Mouse (Mus musculus) retina, postnatal 1 day (tissue): ENCODE data around the gene Trpm4.

ENCODE experiments used
- DNase-seq: peaks from one replicate; pipeline ENCODE4 v3.0.0-alpha.2; 2012

The Trpm4 gene

DNA sequence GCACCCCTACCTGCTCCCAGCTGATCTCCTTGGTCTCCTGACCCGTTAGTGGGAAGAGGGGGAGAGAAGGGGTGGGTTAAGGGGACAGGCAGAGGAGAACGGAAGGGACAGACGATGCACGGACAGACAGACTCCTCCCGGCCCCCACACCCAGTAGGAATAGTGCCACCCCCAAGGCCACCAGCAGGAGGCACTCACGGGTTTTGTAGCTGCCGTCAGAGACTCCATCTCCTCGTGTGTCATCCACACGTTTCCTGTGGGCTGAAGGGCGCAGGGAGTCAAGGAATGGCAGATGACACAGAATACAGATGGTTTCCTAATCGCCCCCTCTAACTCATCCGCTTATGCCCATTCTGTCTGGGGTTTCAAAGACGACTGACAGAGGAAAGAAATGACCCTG is 10.0 kb upstream of the Trpm4 start:
- peak; percentile 41 for DNase-seq

DNA sequence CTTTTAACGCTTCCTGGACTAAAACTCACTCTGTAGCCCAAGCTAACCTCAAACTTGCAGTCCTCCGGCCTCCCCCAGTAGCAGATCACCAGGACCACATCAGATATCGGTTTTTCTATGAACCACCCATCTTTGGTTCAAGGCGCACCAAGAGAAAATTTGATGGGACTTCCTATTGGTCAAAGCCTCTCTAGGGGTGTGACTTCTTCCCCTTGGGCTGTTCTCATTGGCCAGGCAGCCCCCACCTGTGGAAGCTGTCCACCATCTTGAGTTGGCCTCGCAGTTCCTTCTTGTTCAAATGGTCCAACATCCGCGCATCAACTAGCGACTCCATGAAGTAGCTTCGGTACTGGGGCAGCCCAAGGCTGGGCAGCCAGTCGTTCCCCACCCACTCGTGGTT is 8.5 kb upstream of the Trpm4 start:
- DNase-seq = no peak

DNA sequence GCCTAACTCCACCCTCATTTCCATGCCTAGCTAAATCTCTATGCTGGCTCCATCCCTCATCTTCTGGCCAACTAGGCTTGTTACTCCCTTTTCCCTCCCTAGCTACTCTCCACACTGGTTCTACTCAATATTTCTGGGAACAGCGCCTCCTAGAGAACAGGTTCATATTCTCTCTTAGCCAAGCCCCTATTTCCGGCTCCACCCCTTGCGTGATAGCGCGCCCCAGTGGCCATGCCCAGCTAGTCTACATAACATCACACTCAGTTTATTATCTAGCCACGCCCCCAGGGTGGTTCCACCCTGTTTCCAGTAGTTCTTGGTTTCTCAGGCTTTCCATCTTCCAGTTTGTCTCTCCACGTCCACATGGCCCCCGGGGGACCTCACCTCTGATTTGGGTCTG is 7.7 kb upstream of the Trpm4 start:
- DNase-seq = peak; percentile 93

DNA sequence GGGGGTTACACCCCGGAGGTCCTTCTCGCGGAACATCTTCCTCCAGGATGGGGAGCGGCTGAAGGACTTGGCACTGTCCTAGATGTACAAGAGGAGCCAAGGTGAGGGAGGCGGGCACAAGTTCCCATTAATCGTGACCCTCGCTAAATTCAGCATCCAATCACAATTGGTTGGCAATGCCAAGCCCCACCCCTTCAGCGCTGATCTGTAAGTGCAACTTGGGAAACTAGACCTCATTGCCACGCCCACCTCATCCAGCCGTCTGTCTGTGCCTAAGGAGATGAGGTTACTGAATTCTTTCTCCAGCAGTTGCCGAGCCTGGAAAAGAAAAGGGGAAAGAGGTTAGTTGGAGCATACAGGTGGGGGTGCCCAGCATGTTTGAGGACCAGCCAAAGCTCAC is 7.1 kb upstream of the Trpm4 start:
- DNase-seq = peak; percentile 78

- no peak for DNase-seq
These were observed 6.5 kb upstream of the Trpm4 start for GRCm38 (mm10) chr7:45340066-45340442.

- peak; percentile 94 for DNase-seq
These were observed 6.0 kb upstream of the Trpm4 start for GRCm38 (mm10) chr7:45339410-45340065.

DNA sequence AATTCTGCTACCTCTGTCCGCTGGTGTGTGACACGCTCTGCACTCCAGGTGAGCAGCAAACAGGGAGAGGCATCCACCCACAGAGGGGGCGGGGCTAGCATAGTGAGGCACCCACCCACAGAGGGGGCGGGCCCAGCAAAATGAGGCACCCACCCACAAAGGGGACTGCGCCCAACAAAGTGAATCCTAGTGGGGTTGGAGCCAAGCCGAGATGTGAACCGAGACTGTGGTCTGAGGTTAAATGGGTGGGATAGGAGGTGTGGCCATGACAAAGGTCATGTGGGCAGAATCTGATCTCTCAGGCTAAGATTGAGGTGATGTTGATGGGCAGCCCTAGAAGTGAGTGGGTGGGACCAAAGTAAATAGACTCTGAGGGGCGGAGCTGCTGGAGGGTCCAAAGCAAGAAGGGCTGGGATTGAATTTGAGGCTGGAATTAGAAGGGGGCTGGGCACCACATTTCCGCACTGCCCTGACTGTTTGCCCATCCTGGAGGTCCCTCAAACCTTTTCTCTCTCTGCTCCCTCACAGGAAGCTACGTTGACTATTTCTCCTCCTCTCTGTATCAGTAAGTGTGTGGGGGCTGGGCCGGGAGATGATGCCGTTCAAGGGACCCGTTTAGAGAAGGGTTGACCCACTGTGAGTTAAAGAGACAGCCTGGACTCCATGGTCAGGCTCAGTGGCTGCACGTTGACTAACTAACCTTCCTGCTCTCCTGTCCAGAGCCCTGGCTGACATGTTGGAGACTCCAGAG is 4.8 kb upstream of the Trpm4 start:
- DNase-seq = peak; percentile 48

- DNase-seq = no peak
These were observed 3.9 kb upstream of the Trpm4 start for GRCm38 (mm10) chr7:45337469-45337868.

DNA sequence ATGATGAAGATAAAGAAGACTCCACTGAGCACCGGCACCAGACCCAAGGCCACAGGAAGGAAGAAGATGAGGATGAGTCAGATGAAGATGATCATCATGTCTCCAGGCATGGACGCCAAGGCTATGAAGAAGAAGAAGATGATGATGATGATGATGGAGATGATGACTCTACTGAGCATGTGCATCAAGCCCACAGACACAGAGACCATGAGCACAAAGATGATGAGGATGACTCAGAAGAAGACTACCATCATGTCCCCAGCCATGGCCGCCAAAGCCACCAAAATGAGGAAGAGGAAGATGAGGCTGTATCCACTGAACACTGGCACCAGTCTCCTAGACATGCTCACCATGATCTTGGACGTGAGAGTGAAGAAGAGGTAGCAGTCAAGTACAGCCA is 2.7 kb upstream of the Trpm4 start:
- no peak for DNase-seq

GRCm38 (mm10) chr7:45335056-45335455 is 1.5 kb upstream of the Trpm4 start, which contains the start of gene Hrc:
Gene Hrc, plus strand, starts transcription at chr7:45335290.
- DNase-seq = no peak

- no peak for DNase-seq
These were observed 1.0 kb upstream of the Trpm4 start for GRCm38 (mm10) chr7:45334605-45335004.

DNA sequence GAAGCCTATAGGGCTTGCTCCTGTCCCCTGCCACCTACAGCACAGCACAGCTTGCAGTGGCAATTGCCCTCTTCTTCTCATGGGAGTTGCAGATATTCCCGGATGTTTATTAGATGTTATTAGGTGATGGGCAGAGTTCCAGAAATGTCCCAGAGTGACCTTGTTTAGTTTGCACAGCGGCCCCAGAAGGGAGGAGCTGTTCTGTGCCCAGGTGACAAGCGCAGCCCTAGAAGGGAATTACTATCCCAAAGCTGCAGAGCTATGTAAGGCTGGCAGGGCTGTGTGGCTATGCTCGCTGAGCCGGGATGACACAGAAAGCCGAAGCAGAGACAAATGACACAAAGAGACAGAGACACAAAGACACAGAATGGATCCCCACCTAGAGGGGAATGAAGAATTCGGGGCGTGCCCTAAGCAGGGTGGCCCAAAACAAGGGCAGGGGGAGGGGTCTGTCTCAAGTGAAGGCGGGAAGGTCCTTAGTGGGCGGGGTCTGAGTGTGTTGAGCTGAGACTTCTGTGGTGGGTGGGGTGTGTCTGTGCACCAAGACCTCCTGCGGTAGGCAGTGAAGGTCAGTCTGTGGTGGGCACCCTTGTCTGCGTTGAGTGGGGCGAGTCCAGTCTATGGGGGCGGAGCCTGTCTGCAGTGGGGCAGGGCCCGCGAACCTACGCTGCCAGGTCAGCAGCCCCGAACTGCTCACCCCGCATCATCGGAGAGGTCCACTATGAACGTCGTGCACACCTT is 725 bp downstream of the Trpm4 start:
- peak; percentile 89 for DNase-seq

GRCm38 (mm10) chr7:45331502-45331901 is 2.1 kb downstream of the Trpm4 start:
- no peak for DNase-seq

GRCm38 (mm10) chr7:45328841-45329475 is 4.6 kb downstream of the Trpm4 start:
- no peak for DNase-seq

DNA sequence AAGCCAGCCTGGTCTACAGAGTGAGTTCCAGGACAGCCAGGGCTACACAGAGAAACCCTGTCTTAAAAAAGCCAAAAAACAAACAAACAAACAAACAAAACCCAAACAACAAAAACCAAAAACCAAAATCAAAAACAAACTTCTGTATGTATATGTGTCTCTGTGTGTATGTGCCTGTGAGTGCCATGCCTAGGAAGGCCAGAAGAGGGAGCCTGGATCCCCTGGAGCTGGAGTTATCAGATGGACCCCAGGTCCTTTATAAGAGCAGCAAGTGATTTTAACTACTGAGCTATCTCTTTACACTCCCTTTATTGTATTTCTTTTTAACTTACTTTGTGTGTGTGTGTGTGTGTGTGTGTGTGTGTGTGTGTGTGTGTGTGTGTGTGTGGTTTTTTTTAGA is 7.8 kb downstream of the Trpm4 start:
- DNase-seq = no peak

- DNase-seq = no peak
These were observed 10.5 kb downstream of the Trpm4 start for GRCm38 (mm10) chr7:45323069-45323468.

DNA sequence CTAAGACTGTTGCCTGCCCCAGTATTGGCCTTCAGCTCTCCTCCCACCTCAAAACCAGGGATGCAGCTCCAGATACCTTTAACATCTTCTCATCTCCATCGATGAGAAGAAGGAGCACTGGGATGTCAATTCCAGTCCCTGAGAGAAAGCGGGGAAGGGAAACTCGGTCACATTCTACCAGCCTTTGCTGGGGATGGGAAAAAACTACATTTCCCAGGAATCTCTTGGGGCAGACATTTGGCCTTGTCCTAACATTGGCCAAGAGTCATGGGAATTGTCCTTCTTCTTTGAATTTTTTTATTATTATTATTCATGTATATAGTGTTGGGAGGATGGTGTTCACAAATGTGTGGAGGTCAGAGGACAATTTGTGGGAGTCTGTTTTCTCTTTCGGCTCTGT is 11.3 kb downstream of the Trpm4 start:
- DNase-seq = no peak

DNA sequence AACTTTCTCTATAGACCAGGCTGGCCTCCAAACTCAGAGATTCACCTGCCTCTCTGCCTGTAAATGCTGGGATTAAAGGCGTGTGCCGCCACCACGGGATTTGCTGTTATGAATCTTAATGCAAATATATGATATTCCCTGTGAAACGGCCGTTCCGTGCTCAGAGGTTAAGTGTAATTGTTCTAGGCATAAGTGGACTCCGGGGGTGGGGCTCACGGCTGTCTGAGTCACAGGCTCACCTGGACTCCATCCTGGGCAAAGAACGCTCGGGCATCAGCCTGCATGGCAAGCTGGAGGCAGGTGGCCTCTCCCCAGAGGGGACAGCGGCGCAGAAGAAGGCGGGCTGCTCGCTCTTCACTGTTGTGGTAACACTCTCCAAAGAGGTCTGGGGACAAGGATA is 17.0 kb downstream of the Trpm4 start:
- DNase-seq = no peak

DNA sequence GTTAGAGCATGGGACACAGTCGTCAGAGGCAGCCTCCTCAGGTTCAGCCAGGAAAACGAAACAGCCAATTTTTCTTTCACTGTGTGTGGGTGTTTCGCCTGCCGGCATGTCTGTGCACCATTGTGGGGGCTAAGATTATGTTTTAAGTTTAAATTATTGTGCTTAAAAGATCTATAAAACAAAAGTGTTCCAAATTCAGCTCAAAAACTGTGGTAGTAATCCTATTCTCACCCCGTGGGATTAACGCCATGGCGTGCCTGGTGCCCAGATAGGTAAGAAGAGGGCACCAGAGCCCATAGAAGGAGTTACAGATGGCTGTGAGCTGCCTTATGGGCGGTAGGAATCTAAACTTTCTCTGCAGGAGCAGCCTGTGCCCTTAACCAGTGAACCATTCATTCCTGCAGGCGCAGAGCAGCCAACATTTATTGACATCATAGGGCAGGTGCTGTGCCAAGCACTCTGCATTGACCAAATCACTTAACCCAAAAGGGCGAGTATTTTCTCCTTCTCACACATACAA is 18.3 kb downstream of the Trpm4 start:
- DNase-seq = no peak

- DNase-seq = no peak
These were observed 20.1 kb downstream of the Trpm4 start for GRCm38 (mm10) chr7:45313495-45313894.

DNA sequence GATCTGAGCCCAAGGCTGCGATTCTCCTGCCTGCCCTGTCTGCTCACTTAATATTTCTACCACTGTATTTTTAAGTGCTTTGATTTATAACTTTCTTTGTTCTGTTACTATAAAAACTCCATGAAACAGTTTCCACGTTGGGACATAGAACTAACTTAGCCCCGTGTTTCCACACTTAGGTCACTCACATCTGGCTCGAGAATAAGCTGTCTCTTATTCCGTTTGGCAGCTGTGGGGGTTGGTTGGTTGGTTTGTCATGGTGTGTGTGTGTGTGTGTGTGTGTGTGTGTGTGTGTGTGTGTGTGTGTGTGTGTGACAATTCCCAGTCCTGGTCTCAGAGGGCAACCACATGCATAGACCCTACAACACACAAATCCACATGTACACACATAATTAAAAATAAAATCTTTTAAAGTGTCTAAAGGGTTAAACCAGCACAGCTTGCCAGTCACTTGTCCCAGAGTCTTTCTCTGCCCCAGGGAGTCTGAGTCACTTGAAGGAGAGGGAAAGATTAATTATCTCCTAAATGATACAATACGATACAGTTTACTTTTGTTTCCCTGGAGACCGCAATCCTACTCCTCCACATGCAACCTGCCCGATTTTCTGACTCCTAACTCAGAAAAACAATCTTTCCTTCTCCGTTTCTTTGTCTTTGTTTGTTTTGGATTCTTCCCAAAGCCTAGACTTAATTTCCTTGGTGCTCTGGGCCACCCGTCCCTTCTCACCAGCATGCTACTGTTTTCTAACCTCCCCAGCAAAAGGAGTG is 20.7 kb downstream of the Trpm4 start:
- no peak for DNase-seq

DNA sequence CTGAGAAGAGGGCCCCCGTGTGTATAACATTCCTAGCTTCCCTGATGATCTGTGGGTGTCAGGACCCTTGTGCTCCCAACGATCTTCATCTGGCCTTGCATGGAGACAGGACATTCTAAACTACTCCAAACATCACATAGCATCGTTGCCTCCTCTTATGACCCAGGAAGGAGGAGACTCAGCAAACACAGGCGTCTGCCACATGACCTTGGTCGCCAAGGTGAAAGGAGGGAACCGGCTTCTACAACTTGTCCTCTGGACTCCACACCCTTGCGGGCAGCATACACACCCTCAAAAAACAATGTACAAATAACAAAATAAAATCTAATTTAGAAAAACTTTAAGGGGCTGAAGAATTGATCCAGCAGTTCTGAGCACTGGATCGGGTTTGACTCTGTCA is 21.6 kb downstream of the Trpm4 start:
- no peak for DNase-seq
